Mouse (Mus musculus): ENCODE measurements at regions not wholly inside any gene's neighbourhood (a gene's known extent, or its start where the extent isn't known, plus 50 kb on each side); places are given as distances from the start of the nearest gene placed in this dataset.

- DNase-seq: no peak
Observed at GRCm38 (mm10) chr8:116215286-116215860, 289.4 kb upstream of the Dynlrb2 start.

- no peak for DNase-seq
Observed at GRCm38 (mm10) chr8:116203631-116204030, 301.1 kb upstream of the Dynlrb2 start.

DNA sequence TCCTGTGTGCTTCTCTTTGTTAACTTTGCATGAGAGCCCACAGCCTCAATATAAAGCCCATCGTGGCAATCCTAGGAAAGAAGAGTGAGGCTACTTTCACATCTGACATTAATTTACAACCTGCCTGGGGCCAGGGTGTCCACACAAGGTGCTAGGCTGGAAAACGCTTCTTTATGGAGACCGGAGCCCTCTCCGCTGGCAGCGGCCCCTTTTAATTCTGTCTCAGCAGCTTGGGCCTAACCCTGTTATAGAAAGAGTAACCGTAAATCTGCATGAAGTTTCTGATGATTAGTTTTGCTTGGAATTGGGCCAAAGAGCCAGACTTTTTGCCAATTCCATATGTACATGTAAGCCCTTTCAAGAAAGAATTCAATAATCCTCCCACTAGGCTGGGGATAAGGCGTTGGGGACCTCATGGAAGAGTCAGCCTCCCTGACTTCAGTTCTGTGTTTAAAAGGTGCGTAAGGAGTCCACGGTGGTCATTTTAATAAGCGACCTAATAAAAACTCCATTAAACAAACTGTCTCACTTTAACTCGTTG is 304.2 kb upstream of the Dynlrb2 start:
- DNase-seq: no peak

DNA sequence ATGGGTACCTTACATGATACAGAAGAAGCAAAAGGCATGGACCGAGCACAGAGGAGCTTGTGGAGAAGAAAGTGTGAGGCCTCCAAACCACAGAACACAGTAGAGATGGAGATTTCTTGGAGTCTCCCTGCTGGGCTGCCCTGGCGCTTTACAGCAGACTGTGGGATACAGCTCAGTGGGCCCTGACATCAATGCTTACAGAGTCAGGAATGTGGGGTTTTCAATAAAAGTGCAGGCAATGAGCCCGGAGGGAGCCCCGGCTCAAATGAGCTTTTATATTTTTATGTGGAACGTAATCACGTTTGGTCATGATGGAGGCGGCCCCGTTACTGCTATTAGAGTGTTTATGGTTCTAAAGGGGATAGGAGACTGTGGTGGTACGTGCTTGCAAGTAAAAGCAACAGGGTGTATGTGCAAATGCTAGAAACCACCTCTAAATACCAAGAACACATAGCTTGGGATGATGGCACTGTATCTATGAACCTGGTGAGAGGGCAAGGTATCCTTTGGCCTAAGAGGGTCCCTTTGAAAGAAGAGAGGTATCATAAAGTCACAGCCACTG is 308.1 kb upstream of the Dynlrb2 start:
- DNase-seq: no peak

DNA sequence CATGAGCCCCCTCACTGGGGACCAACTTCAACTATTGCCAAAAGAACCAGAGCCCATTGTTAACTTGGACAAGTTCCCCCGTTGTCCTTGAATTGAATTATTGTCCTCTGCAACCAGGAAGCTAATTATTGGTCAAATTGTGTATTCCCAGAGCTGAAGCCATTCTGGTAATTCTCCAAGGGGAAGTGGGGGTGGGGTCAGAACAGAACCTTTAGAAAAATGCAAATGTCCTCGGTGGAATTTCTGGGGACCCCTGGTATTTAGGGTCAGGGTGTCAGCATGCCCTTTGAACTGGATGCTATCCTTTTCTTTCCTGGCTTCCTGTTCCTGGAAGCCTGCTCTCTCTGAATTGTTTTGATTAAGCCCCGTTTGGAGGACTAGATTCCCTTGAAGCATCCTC is 312.7 kb upstream of the Dynlrb2 start:
- DNase-seq: no peak

DNA sequence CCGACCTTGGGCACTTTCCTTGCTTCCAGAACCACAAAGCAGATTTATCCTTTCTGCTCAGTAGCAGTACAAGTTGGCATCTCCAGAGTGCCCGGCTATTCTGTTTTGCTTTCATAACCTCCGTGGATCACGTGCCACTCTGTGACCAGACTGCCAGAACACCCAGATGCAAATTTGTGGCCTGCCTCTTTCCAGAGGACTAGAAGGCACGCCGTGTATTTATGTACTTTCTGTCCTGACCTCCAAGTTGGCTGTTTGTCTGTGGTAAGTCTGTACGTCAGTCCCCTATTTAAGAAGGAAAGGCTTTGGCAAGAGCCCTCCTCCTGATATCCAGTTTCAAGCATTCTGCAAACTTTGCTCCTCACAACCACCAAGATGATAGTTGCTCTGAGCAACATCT is 319.6 kb upstream of the Dynlrb2 start:
- no peak for DNase-seq

- DNase-seq: no peak
Observed at GRCm38 (mm10) chr8:116184241-116184640, 320.5 kb upstream of the Dynlrb2 start.

GRCm38 (mm10) chr8:116177946-116178345 is 326.8 kb upstream of the Dynlrb2 start:
- DNase-seq: no peak

GRCm38 (mm10) chr8:116174891-116175290 is 329.9 kb upstream of the Dynlrb2 start:
- DNase-seq: no peak

GRCm38 (mm10) chr8:116173961-116174360 is 330.8 kb upstream of the Dynlrb2 start:
- DNase-seq: no peak

DNA sequence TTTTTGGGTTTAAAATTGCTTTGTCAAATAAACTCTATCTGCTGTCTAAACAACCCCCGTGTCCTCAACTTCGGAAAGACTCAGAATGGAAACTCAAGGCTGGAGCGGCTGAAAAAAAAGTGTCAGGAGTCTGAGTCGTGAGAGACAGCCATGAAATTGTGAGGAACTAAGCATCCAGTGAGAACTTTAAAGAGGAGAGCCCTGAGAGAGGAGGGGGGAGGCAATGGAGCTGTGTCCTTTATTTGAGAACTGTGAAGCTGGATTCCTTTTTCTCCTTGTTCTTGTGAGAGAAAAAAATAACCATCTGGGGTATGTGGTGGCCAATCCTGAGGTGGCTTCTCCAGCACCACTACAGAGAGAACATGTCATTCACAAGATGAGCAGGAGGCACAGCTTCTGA is 336.9 kb upstream of the Dynlrb2 start:
- DNase-seq: no peak

DNA sequence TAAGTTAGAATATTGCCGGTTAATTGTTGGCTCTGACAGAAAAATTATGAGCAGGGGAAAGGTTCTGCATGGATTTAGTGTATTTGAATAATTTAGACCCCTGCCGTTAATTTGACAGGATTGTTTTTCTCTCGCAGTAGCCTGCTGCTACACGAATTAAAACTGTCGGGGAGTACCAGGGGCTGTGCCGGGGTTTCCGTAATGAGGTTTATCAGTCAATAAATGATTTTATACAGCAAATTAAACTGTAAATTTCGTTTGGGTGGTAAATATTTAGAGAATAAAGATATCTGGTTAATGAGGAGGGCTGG is 339.8 kb upstream of the Dynlrb2 start:
- no peak for DNase-seq

DNA sequence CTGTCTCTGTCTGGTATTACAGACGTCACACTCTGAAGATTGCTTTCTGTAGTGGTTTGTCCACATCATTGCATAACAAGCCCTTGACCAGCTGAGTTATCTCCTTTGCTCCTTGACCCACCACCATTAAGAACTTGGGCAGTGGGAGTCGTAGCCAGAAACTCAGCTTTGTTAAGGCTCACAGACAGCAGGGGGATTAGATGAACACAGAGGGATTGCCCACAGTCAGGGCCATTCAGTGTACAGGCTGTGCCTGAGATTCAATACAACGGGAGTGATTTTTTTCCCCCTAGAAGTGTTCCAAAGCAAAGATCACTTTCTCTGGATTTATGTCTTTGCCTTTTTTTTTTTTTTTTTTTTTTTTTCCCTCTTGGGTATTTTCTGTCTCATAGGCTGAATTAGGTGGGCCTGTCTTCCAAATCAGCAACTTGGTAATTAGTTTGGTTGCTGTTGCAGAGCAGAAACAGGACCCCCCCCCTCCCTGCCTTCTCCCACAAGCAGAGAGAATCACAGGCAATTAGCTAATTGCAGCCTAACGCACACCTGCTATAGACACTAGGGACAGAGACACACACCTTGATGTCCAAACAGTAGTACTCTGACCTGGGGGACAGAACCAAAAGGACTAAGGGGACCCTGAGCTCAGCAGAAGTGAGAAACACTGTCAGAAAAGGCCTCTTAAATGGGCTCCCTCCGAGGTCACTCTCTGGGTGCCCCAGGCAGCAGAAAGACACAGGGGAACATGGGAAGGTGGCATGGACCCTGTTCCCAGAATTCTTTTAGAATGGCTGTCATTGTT is 340.4 kb upstream of the Dynlrb2 start:
- no peak for DNase-seq

DNA sequence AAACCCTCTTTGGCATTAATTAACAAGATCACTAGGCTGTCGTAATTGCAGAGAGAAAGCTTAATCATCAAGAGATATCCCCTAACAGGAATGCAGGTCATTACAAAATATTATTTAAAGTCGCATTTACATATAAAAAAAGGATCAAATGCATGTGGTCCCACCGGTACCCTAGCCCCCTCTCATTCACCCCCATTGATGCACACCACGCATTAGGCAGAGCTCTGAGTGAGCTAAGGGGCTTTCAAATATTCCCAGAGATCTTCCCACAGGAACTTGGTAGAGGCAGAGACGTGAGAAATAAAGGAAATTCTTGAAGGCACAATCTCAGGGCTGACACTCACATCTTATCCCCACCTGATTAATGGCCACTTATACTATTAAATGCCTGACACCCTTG is 343.8 kb upstream of the Dynlrb2 start:
- DNase-seq: no peak

DNA sequence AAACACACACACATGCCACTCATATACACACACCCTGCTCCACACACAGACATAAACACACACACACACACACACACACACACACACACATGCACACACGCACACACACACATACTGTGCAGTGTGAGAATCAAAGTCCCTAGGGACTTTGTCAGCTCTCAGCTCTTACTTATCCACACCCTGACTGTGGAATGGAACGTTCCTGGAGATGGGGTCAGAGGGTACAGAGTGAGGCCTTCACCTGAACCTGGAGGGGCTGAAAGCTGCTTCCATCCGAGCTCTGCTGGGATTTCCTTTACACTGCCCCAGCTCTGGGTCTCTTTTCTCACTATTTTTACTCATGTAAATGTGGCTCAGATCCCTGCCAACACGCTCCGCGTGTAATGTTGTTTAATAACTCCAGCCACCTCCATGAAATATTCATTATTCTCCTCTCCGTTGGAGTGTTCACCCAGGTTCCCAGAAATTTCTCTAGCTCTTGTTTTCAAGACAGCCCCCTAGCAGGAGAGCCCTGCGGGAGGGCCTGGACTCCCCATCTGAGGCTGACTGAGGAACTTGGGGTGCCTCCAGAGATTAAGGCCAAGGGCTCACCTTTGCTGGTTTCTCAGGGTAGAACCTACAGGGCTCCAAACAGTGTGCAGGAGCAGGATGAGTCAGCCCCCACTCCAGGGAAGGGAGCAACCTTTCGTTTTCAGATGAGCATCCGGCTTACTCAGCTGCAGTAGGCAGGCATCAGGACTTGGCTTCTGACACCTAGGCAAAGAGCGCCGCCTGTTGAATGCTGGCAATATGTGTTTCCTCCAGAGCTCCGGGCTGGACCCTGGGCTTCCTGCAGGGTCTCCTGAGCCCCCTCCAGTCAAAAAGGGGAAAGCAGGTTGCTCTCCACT is 360.8 kb upstream of the Dynlrb2 start:
- DNase-seq: peak; percentile 80

DNA sequence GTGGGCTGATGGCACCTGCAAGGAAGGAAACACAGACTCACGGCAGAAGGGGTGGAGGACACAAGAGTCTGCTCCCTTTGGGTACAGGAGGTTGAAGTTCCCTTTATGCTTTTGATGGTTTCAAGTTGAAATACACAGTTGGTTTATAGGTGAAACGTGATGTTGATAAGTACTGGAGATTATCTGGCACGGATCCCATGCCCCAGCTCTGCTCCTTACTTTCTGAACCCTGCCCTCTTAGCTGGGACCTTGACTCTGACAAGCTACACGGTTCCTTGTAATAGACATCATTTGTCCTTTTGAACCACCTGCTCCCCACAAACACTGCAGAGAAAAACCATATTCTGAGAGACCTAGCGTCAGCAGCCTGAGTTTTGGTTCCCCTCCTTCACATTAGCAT is 363.4 kb upstream of the Dynlrb2 start:
- no peak for DNase-seq

DNA sequence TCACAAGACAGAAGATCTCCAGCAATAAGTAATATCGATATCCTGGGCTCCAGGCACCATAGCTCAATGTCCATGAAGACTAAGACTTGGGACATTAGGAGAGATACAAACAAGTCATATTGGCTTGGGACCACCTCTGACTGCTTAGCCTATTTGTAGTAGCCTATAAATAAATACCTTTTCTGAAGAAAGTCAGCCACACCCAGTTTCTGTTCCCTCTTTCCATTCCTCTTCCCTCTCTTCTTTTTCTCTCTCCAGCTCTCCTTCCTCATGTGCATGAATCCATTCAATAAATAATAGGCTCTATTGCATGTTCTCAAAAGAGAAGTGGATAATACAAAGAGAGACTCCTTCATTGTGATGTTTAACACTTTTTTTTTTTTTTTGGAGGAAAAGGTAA is 364.8 kb upstream of the Dynlrb2 start:
- DNase-seq: no peak

- DNase-seq: no peak
Observed at GRCm38 (mm10) chr8:116137765-116138164, 367.0 kb upstream of the Dynlrb2 start.

DNA sequence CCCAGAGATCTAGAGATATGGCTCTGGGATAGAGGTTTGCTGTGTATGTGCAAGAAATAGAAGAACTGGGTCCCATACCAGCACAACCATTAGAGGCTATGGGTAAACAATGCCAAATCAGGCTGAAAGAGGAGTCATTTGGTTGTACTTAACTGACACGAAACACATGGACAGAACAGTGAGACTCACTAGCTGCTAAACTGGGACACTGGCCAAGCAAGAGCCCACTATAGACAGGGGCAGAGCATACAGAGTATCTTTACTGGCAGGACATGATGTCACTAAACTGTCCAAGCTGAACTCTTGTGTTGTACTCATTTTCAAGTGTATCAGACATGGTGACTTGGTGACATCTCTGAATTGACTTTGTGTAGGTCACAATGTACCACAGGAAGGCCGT is 371.3 kb upstream of the Dynlrb2 start:
- DNase-seq: no peak

DNA sequence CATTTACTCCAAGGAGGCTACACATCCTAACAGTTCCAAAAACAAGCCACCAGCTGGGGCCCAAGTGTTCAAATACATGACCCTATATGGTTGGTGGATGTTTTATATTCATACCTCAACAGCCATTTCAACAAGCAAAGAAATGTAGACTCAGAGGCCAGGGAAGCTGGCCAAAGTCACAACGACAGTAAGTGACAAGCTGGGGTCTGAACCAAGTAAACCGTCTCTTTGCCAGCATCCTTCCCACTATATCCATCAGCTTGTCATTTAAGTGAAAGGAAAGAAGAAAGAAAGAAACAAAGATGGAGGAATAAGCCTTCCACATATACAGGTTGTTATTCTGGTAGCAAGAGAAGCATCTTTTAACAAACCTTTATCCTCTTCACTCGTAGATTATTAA is 371.7 kb upstream of the Dynlrb2 start:
- DNase-seq: no peak

DNA sequence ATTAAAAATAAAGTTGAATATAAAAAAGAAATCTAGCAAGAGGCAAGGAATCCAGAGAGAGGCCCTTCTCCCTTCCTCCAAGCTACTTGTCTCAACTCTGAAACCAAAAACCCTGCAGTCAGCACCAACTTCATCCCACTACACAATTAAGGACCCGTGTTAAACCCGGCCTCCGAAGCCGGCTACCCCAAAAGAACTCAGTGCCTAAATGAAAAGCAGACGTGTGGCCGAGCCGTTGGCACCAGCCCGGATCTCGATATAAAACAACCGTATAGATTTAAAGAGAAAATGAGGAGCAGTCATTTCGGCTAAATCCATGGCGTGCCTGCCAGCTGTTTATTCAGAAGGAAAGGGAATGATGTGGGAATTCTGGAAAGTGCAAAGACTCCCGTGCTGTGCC is 384.7 kb upstream of the Dynlrb2 start:
- DNase-seq: no peak

GRCm38 (mm10) chr8:116117919-116118318 is 386.9 kb upstream of the Dynlrb2 start:
- DNase-seq: no peak

GRCm38 (mm10) chr8:116116625-116117024 is 388.1 kb upstream of the Dynlrb2 start:
- peak; percentile 10 for DNase-seq
